Mouse (Mus musculus) stomach, postnatal 0 days (tissue): ENCODE measurements around the gene Gm9732.
"Not testable (repeated sequence)": the region's sequence is repeated elsewhere in the genome, so short reads cannot be mapped to it uniquely, and the experiment has no call there.

ENCODE experiments used
- CTCF ChIP-seq: IDR thresholded peaks from 2 replicates; pipeline ENCODE4 v1.5.1; 2016; ENCODE audit warnings: antibody characterized with exemption, low read depth, mild to moderate bottlenecking, moderate library complexity
- EP300 ChIP-seq: optimal IDR thresholded peaks from 2 replicates; pipeline ENCODE3; 2016; ENCODE audit warnings: antibody characterized with exemption

DNA sequence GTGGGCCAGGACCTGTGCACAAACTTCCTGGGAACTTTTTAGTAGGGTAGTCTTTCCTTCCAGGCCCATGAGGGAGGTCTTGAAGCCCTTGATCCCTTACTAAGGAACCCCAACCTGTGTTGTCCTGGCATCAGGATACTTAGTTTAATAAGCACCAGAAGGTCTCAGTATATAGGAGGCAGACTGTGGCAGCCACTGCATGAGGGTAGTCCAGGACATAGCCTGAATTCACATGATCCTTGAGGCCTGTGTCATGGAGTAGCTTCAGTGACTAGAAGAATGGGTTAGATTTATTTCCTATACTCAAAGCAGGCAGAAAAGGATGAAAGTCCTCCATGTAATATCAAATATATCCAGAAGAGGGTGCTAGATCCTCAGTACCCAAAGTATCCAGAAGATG, 37.1 kb upstream of the Gm9732 start:
- not testable (repeated sequence) for TF ChIP-seq CTCF, EP300
